Mouse (Mus musculus) liver, postnatal 0 days (tissue): ENCODE measurements at regions not wholly inside any gene's neighbourhood (a gene's known extent, or its start where the extent isn't known, plus 50 kb on each side); places are given as distances from the start of the nearest gene placed in this dataset.

Experiments used
- CTCF ChIP-seq: sonication (generic); IDR thresholded peaks from 2 replicates; pipeline ENCODE4 v1.5.1; 2016; ENCODE audit warnings: antibody characterized with exemption, low read depth
- EP300 ChIP-seq: IDR thresholded peaks from 2 replicates; pipeline ENCODE4 v1.6.1; 2016; ENCODE audit warnings: antibody characterized with exemption, low read depth, mild to moderate bottlenecking

DNA sequence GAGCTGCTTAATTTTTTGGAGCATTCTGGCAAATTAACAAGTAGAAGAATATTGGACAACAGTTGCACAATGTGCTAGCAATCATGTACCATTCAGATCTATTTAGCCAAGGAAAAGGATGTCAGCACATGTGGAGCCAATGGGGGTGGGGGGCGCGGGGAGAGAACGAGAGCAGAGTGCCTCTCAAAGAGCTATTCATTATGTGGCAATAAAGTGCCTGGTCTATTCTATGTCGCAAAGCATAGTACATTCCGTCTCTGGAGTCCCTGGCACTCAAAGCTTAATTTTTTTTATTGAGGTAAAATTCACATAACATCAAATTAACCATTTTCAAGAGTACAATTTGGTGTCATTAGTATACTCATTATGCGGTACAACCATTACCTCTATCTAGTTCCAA lies 155.9 kb upstream of the Pum3 start:
- TF ChIP-seq CTCF (no peak), EP300 (no peak)
